Mouse (Mus musculus): Measurements from ENCODE around the gene Tmem117. TPM values are rescaled to one million over a fixed set of nuclear protein-coding genes. Genes with fewer than 3 reads are reported as not detected.

Tmem117 gene
- polyA plus RNA-seq, 1 experiment, result not detected

GRCm38 (mm10) chr15:95070881-95071280 lies 441.8 kb downstream of the Tmem117 start:
- 90% methylated on average over 7 of the region's 7 CpGs for WGBS
- no peak for TF ChIP-seq POLR2A (IDR thresholded peaks at IDR 0.05; ENCODE audit: low read depth, low read length)
- no peak for TF ChIP-seq CTCF (IDR thresholded peaks at IDR 0.05; ENCODE audit: extremely low read depth, insufficient read depth, insufficient read length, insufficient replicate concordance)
- no peaks in the 10 kb centered on the region for H3K36me3 ChIP-seq (ENCODE audit: control insufficient read depth, insufficient read depth, low read length)
- H3K4me1 ChIP-seq (ENCODE audit: control insufficient read depth, insufficient read depth, insufficient read length), result no peaks in the 10 kb centered on the region
- H3K27ac ChIP-seq (ENCODE audit: insufficient read depth, low read length), result no peak overlapping the region
- H3K27me3 ChIP-seq (ENCODE audit: control insufficient read depth, insufficient read depth, low read length), result no peaks in the 10 kb centered on the region
- no peak overlapping the region for H3K4me3 ChIP-seq (ENCODE audit: extremely low read depth, insufficient read depth, insufficient read length)
- no peak for DNase-seq (ENCODE audit: low read depth in 1 of 2, low spot score in 2 of 2)

DNA sequence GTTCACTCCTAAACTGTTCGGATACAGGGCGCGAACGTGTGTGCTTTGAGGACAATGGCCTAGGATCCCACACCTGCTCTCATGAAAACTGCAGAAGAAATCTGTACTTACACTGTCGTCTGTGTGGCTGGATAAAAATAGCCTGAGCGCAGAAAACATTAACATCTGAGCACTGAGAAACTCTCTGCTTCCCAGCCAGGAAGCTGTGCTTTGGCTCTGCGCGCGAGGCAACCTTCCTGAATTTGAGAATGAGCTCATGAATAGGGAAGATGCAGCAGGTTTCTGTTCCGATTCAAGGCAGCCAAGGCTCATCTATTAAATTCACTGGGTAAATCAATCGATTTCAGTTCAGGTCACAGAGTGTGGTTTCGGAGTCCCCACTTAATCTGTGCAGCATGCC lies 446.3 kb downstream of the Tmem117 start:
- Histone ChIP-seq H3K36me3 (ENCODE audit: control insufficient read depth, insufficient read depth, low read length) (no peaks in the 10 kb centered on the region), H3K27ac (ENCODE audit: insufficient read depth, low read length) (no peak overlapping the region)
- 88% methylated on average over 12 of the region's 12 CpGs for WGBS

GRCm38 (mm10) chr15:95081654-95082053 lies 452.6 kb downstream of the Tmem117 start:
- H3K36me3 ChIP-seq (ENCODE audit: control insufficient read depth, insufficient read depth, low read length), result no peaks in the 10 kb centered on the region
- no peaks in the 10 kb centered on the region for H3K27me3 ChIP-seq (ENCODE audit: control insufficient read depth, insufficient read depth, low read length)
- 93% methylated on average over 11 of the region's 11 CpGs for WGBS
- H3K4me1 ChIP-seq (ENCODE audit: control insufficient read depth, insufficient read depth, insufficient read length), result no peaks in the 10 kb centered on the region
- DNase-seq (ENCODE audit: low read depth in 1 of 2, low spot score in 2 of 2), result no peak
- no peak overlapping the region for H3K4me3 ChIP-seq (ENCODE audit: extremely low read depth, insufficient read depth, insufficient read length)
- TF ChIP-seq POLR2A (IDR thresholded peaks at IDR 0.05; ENCODE audit: low read depth, low read length) (no peak), CTCF (IDR thresholded peaks at IDR 0.05; ENCODE audit: extremely low read depth, insufficient read depth, insufficient read length, insufficient replicate concordance) (no peak)
- H3K27ac ChIP-seq (ENCODE audit: insufficient read depth, low read length), result no peak overlapping the region

More for the DNA sequence above, 446.3 kb downstream of the Tmem117 start:
- H3K4me1 ChIP-seq (ENCODE audit: control insufficient read depth, insufficient read depth, insufficient read length), result no peaks in the 10 kb centered on the region
- no peaks in the 10 kb centered on the region for H3K27me3 ChIP-seq (ENCODE audit: control insufficient read depth, insufficient read depth, low read length)
- H3K4me3 ChIP-seq (ENCODE audit: extremely low read depth, insufficient read depth, insufficient read length), result no peak overlapping the region
- no peak for TF ChIP-seq CTCF (IDR thresholded peaks at IDR 0.05; ENCODE audit: extremely low read depth, insufficient read depth, insufficient read length, insufficient replicate concordance)
- no peak for TF ChIP-seq POLR2A (IDR thresholded peaks at IDR 0.05; ENCODE audit: low read depth, low read length)
- no peak for DNase-seq (ENCODE audit: low read depth in 1 of 2, low spot score in 2 of 2)

GRCm38 (mm10) chr15:95085962-95086361 lies 456.9 kb downstream of the Tmem117 start:
- Histone ChIP-seq H3K27me3 (ENCODE audit: control insufficient read depth, insufficient read depth, low read length) (no peaks in the 10 kb centered on the region), H3K4me1 (ENCODE audit: control insufficient read depth, insufficient read depth, insufficient read length) (no peaks in the 10 kb centered on the region), H3K4me3 (ENCODE audit: extremely low read depth, insufficient read depth, insufficient read length) (no peak overlapping the region), H3K36me3 (ENCODE audit: control insufficient read depth, insufficient read depth, low read length) (no peaks in the 10 kb centered on the region), H3K27ac (ENCODE audit: insufficient read depth, low read length) (no peak overlapping the region)
- no peak for DNase-seq (ENCODE audit: low read depth in 1 of 2, low spot score in 2 of 2)
- WGBS, result 86% methylated on average over 7 of the region's 7 CpGs
- no peak for TF ChIP-seq CTCF (IDR thresholded peaks at IDR 0.05; ENCODE audit: extremely low read depth, insufficient read depth, insufficient read length, insufficient replicate concordance)
- TF ChIP-seq POLR2A (IDR thresholded peaks at IDR 0.05; ENCODE audit: low read depth, low read length), result no peak

DNA sequence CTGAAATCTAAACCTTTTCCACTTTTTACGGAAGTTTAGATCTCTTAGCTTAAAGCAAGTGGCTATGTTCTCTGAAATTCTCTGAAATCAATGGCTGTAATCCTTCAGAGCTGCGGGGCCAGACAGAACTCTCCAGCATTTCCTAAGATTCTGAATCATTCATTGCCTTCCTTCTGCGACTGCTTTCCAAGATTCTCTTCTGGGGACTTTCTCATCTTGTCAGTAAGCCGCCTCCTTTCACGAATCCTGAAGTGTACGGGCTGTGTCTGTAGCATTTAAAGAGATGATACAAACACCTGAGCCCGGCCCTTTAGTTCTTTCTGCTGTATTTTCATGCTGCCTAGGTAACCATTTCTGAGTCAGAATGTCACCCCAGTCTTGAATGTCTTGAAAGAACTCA lies 471.1 kb downstream of the Tmem117 start:
- Histone ChIP-seq H3K4me3 (ENCODE audit: extremely low read depth, insufficient read depth, insufficient read length) (no peak overlapping the region), H3K27me3 (ENCODE audit: control insufficient read depth, insufficient read depth, low read length) (no peaks in the 10 kb centered on the region), H3K27ac (ENCODE audit: insufficient read depth, low read length) (no peak overlapping the region), H3K4me1 (ENCODE audit: control insufficient read depth, insufficient read depth, insufficient read length) (no peaks in the 10 kb centered on the region), H3K36me3 (ENCODE audit: control insufficient read depth, insufficient read depth, low read length) (no peaks in the 10 kb centered on the region)
- no peak for DNase-seq (ENCODE audit: low read depth in 1 of 2, low spot score in 2 of 2)
- WGBS, result 82% methylated on average over 7 of the region's 7 CpGs
- TF ChIP-seq POLR2A (IDR thresholded peaks at IDR 0.05; ENCODE audit: low read depth, low read length), result no peak
- no peak for TF ChIP-seq CTCF (IDR thresholded peaks at IDR 0.05; ENCODE audit: extremely low read depth, insufficient read depth, insufficient read length, insufficient replicate concordance)

GRCm38 (mm10) chr15:95101522-95101921 lies 472.5 kb downstream of the Tmem117 start:
- no peak for DNase-seq (ENCODE audit: low read depth in 1 of 2, low spot score in 2 of 2)
- no peak for TF ChIP-seq POLR2A (IDR thresholded peaks at IDR 0.05; ENCODE audit: low read depth, low read length)
- no peak for TF ChIP-seq CTCF (IDR thresholded peaks at IDR 0.05; ENCODE audit: extremely low read depth, insufficient read depth, insufficient read length, insufficient replicate concordance)
- no peaks in the 10 kb centered on the region for H3K36me3 ChIP-seq (ENCODE audit: control insufficient read depth, insufficient read depth, low read length)
- no peaks in the 10 kb centered on the region for H3K27me3 ChIP-seq (ENCODE audit: control insufficient read depth, insufficient read depth, low read length)
- H3K27ac ChIP-seq (ENCODE audit: insufficient read depth, low read length), result no peak overlapping the region
- H3K4me3 ChIP-seq (ENCODE audit: extremely low read depth, insufficient read depth, insufficient read length), result no peak overlapping the region
- no peaks in the 10 kb centered on the region for H3K4me1 ChIP-seq (ENCODE audit: control insufficient read depth, insufficient read depth, insufficient read length)

GRCm38 (mm10) chr15:95107246-95107809 lies 478.3 kb downstream of the Tmem117 start:
- no peak overlapping the region for H3K27ac ChIP-seq (ENCODE audit: insufficient read depth, low read length)
- no peaks in the 10 kb centered on the region for H3K36me3 ChIP-seq (ENCODE audit: control insufficient read depth, insufficient read depth, low read length)
- WGBS, result 75% methylated on average over 8 of the region's 8 CpGs
- TF ChIP-seq CTCF (IDR thresholded peaks at IDR 0.05; ENCODE audit: extremely low read depth, insufficient read depth, insufficient read length, insufficient replicate concordance) (no peak), POLR2A (IDR thresholded peaks at IDR 0.05; ENCODE audit: low read depth, low read length) (no peak)
- DNase-seq (ENCODE audit: low read depth in 1 of 2, low spot score in 2 of 2), result no peak
- no peaks in the 10 kb centered on the region for H3K27me3 ChIP-seq (ENCODE audit: control insufficient read depth, insufficient read depth, low read length)
- H3K4me1 ChIP-seq (ENCODE audit: control insufficient read depth, insufficient read depth, insufficient read length), result no peaks in the 10 kb centered on the region
- no peak overlapping the region for H3K4me3 ChIP-seq (ENCODE audit: extremely low read depth, insufficient read depth, insufficient read length)
